Mouse (Mus musculus): ENCODE data around the gene Alx3. TPM values are rescaled to one million over a fixed set of nuclear protein-coding genes. Genes with fewer than 3 reads are reported as not detected.

Alx3 gene
- polyA plus RNA-seq, 1 experiment from 2014 or later = not detected

DNA sequence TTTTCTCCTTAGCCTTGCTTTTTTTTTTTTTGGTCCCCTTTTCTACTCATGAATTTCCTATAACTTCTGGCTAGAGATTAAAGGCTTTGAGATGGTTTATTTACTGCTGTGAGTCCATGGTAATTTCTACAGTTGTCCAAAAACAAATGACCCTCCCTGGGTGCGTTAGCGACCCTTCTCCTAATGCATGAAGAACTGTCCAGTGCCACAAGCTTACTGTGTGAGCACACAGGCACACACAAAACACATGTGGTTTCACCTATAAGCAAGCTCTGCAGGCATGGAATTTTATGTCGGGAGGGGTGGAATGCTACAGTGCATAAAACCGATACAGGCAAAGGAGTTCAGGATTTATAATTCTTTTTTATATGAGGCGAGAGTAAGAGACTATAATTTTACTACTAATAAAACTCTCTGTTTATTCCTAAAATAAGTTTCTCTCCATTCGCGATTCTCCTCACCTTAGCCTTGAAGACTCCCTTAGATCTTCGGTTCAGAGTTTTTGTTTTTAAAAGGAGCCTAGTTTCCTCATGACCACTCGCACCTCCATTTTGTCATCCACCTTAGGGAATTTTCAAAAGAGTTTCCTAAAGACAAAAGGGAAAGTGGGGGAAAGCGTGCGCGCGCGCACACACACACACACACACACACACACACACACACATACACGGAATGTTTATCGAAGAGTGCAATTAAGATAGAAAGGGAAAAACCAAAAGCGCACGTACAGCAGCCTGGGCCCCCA is 12.5 kb upstream of the Alx3 start:
- Histone ChIP-seq H3K36me3 (ENCODE audit: insufficient read depth, low read length) (no peaks in the 10 kb centered on the region), H3K27me3 (ENCODE audit: insufficient read depth, low read length) (peaks cover 87% of the 10 kb centered on the region), H3K4me3 (ENCODE audit: low read length) (peak overlapping the region; percentile 36), H3K27ac (ENCODE audit: low read length) (no peak overlapping the region), H3K9me3 (ENCODE audit: low read length) (no peaks in the 10 kb centered on the region), H3K4me2 (replicated peaks; ENCODE audit: low read depth, low read length) (peak overlapping the region; percentile 51), H3K9ac (replicated peaks; ENCODE audit: low read length) (no peak overlapping the region), H3K4me1 (ENCODE audit: insufficient read depth, low read length) (peaks cover 9% of the 10 kb centered on the region)
- no peak for ATAC-seq (ENCODE audit: low FRiP score, low TSS enrichment)
- 3% methylated on average over 18 of the region's 18 CpGs for WGBS

DNA sequence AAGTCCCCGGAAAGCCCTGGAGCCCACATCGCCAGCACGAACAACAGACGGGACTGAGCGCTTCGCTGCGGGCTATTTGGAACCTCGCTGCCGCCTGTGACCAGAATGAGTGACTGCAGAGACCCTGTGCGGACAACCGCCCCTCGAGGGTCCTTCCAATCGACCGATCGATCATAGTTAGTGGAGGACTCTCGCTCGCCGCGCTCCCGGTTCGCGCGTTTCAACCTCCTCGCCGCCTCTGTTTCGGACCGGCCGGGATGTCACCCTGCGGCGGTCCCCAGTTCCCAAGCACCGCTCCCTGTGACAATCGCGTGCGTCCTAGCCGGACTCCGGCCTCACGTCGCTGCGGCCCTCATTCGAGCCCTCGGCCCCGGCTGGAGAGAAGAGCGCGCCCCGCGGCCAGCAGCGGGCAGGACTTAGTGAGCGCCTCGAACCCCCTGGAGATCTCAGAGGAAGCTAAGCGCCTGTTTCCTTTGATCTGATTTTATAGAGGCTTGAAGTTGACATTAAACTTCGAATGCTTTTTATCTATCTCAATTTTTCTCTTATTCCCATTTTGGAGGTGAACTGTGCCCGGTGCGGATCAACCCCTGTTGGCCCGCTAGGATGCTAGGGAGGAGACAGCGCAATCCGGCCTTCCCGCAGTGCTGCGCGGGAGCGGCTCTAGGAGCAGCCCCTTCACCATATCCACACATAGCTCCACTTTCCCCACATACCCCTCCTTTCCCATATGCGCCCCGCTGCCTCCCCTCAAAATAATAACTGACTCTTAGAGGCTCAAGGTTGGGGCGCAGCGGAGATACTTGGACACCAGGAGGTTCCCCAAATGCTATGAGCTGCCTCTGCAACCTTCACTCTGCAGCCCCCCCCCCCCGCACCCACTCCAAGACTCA is 11.7 kb upstream of the Alx3 start:
- Histone ChIP-seq H3K4me1 (ENCODE audit: insufficient read depth, low read length) (peaks cover 9% of the 10 kb centered on the region), H3K27ac (ENCODE audit: low read length) (no peak overlapping the region), H3K27me3 (ENCODE audit: insufficient read depth, low read length) (peaks cover 95% of the 10 kb centered on the region), H3K4me3 (ENCODE audit: low read length) (peak overlapping the region; percentile 36), H3K9me3 (ENCODE audit: low read length) (no peaks in the 10 kb centered on the region), H3K36me3 (ENCODE audit: insufficient read depth, low read length) (no peaks in the 10 kb centered on the region), H3K9ac (replicated peaks; ENCODE audit: low read length) (no peak overlapping the region), H3K4me2 (replicated peaks; ENCODE audit: low read depth, low read length) (peak overlapping the region; percentile 51)
- no peak for ATAC-seq (ENCODE audit: low FRiP score, low TSS enrichment)
- under 1% methylated on average over 65 of the region's 65 CpGs for WGBS

DNA sequence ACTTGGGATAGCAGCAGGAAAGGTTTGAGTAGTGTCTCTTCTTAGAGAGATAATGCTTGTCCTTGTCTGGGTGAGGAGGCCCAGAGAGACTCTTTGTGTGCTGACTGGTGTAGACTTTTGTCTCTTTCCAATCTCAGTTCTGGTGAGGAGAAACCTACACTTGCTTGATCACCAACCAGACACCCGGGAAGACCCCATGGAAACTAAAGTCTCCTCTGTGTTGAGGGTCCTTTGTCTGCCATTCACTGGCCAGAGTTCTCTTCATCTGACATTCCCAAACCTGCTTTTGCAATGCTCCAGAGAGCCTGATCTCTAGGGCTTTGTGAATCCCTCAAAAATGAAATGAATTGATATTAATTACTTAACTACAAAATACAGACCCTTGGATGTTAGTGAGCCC is 10.9 kb upstream of the Alx3 start:
- peaks cover 9% of the 10 kb centered on the region for H3K4me1 ChIP-seq (ENCODE audit: insufficient read depth, low read length)
- peaks cover 97% of the 10 kb centered on the region for H3K27me3 ChIP-seq (ENCODE audit: insufficient read depth, low read length)
- H3K4me3 ChIP-seq (ENCODE audit: low read length) = no peak overlapping the region
- H3K9ac ChIP-seq (replicated peaks; ENCODE audit: low read length) = no peak overlapping the region
- no peaks in the 10 kb centered on the region for H3K36me3 ChIP-seq (ENCODE audit: insufficient read depth, low read length)
- H3K4me2 ChIP-seq (replicated peaks; ENCODE audit: low read depth, low read length) = no peak overlapping the region
- ATAC-seq (ENCODE audit: low FRiP score, low TSS enrichment) = no peak
- no peaks in the 10 kb centered on the region for H3K9me3 ChIP-seq (ENCODE audit: low read length)
- 18% methylated on average over 1 of the region's 1 CpGs for WGBS
- H3K27ac ChIP-seq (ENCODE audit: low read length) = no peak overlapping the region

DNA sequence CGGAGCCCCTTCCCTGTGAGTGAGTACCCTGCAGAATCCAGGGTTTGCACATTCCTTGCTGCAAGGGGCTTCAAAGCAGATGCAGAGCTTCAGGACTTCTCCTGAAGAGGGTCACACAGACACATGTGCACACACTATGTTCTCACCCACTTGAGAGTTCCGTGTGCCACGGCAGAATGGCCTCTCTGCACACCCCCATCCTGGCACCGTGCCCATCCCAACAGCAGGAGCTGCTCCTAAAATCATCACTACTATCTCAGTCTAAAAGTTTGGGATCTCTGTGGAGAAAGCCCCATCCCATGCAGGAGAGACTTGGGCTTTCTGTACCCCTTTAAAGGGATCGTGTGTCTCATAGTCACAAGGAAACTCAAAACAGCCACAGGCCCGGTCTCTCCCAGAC is 8.3 kb upstream of the Alx3 start:
- Histone ChIP-seq H3K36me3 (ENCODE audit: insufficient read depth, low read length) (no peaks in the 10 kb centered on the region), H3K4me1 (ENCODE audit: insufficient read depth, low read length) (peaks cover 9% of the 10 kb centered on the region), H3K27ac (ENCODE audit: low read length) (no peak overlapping the region), H3K27me3 (ENCODE audit: insufficient read depth, low read length) (peaks cover 96% of the 10 kb centered on the region), H3K9me3 (ENCODE audit: low read length) (no peaks in the 10 kb centered on the region), H3K9ac (replicated peaks; ENCODE audit: low read length) (no peak overlapping the region), H3K4me3 (ENCODE audit: low read length) (no peak overlapping the region), H3K4me2 (replicated peaks; ENCODE audit: low read depth, low read length) (no peak overlapping the region)
- no peak for ATAC-seq (ENCODE audit: low FRiP score, low TSS enrichment)
- 73% methylated on average over 6 of the region's 6 CpGs for WGBS

DNA sequence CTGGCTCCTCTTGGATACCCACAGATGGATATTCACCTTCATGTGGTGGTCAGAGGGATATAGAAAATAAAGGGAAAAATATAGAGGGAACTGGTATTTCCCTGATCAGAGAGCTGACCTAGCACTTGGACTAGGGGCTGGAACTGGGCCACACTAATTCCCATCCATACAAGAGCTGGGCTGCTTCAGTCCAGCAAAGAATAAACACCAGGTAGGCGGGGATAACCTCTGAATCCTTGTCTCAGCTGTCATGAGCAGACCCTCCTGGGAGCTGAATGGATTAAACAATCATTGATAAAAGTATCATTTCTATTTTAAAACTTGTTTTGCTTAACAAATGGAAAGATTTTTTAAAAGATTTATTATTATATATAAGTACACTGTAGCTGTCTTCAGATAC is 3.2 kb upstream of the Alx3 start:
- Histone ChIP-seq H3K4me1 (ENCODE audit: insufficient read depth, low read length) (peaks cover 10% of the 10 kb centered on the region), H3K27ac (ENCODE audit: low read length) (no peak overlapping the region), H3K9ac (replicated peaks; ENCODE audit: low read length) (no peak overlapping the region), H3K4me2 (replicated peaks; ENCODE audit: low read depth, low read length) (no peak overlapping the region), H3K36me3 (ENCODE audit: insufficient read depth, low read length) (no peaks in the 10 kb centered on the region), H3K9me3 (ENCODE audit: low read length) (no peaks in the 10 kb centered on the region), H3K4me3 (ENCODE audit: low read length) (no peak overlapping the region), H3K27me3 (ENCODE audit: insufficient read depth, low read length) (peaks cover 92% of the 10 kb centered on the region)
- 73% methylated on average over 1 of the region's 1 CpGs for WGBS
- no peak for ATAC-seq (ENCODE audit: low FRiP score, low TSS enrichment)

DNA sequence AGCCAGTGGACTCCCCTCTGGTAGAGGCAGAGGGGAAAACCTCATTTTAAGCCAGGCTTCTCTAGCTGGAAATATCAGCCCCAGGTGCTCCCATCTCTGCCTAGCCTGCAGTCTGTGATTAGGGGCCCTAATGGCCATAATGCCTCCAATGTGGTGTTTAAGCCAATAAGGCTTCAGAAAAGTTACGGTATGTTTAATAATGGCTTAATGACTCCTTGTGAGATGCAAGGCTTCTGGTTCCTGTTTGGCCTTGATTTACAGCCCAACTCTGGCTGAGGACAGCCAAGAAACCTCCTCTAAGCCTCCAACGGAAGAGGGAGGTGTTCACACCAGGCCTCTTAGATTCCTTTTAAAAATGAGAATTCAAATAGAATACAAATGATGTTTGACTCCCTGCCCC is 1.2 kb upstream of the Alx3 start:
- Histone ChIP-seq H3K9ac (replicated peaks; ENCODE audit: low read length) (no peak overlapping the region), H3K9me3 (ENCODE audit: low read length) (no peaks in the 10 kb centered on the region), H3K36me3 (ENCODE audit: insufficient read depth, low read length) (no peaks in the 10 kb centered on the region), H3K4me1 (ENCODE audit: insufficient read depth, low read length) (peaks cover 10% of the 10 kb centered on the region), H3K27me3 (ENCODE audit: insufficient read depth, low read length) (peaks cover 88% of the 10 kb centered on the region), H3K27ac (ENCODE audit: low read length) (no peak overlapping the region), H3K4me3 (ENCODE audit: low read length) (no peak overlapping the region), H3K4me2 (replicated peaks; ENCODE audit: low read depth, low read length) (no peak overlapping the region)
- 17% methylated on average over 2 of the region's 2 CpGs for WGBS
- no peak for ATAC-seq (ENCODE audit: low FRiP score, low TSS enrichment)

DNA sequence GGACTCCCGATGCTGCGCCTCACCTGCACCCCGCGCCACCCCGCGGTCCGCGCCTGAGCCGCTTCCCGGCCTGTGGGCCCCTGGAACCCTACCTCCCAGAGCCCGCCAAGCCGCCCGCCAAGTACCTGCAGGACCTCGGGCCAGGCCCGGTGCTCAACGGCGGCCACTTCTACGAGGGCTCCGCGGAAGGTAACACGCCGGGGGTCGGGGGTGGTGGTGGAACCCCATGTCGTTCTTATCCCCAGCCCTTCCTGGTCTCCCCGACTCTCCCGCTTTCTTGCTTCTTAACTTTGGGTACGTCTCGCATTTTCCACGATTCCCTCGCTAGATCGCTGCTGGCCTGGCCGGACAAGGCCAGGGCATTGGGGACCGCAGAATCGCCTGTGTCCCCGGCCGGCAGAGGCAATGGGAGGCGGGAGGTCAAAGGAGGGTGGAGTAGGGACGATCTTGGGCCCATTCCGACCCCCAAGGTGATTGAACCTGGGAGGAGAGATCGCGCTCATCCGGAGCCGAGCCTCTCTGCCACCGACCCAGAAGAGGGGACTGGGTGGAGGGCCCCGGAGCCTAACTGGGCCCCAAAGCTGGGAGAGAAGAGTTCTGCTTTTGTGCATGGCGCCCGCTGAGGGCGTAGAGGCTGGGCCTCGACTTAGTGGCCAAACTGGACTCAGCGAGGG is 570 bp downstream of the Alx3 start:
- peak; percentile 20; the same call in 1 of the 2 replicates for ATAC-seq (ENCODE audit: low FRiP score, low TSS enrichment)
- Histone ChIP-seq H3K4me1 (ENCODE audit: insufficient read depth, low read length) (peaks cover 10% of the 10 kb centered on the region), H3K27ac (ENCODE audit: low read length) (no peak overlapping the region), H3K9ac (replicated peaks; ENCODE audit: low read length) (peak overlapping the region; percentile 59), H3K4me2 (replicated peaks; ENCODE audit: low read depth, low read length) (peak overlapping the region; percentile 63), H3K4me3 (ENCODE audit: low read length) (peak overlapping the region; percentile 45), H3K36me3 (ENCODE audit: insufficient read depth, low read length) (no peaks in the 10 kb centered on the region), H3K9me3 (ENCODE audit: low read length) (no peaks in the 10 kb centered on the region), H3K27me3 (ENCODE audit: insufficient read depth, low read length) (peaks cover 88% of the 10 kb centered on the region)
- 0% methylated on average over 48 of the region's 50 CpGs for WGBS

DNA sequence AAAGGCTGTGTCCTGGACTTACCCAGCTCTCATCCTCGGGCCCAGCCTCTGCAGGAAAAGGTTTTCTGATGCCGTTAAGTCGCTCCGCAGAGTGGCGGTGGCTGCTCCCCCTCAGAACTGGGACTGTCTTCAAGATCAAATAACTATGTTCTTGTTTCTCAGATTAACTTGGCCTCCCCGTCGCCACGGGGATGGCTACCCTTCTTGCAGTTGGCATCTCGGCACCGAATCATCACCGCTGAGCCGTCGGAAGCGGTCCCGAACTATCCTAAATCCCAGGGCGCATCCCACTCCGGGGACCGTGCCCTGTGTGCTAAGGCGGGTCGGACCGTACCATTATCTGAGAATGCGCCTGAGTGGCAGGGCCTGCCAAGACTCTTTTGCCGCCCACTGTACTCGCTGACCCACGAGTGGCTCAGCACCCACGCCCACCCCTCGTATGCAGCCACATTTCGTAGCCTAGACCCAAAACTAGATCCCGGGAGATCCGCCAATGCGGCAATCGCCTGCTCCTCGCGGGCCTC is 1.2 kb downstream of the Alx3 start:
- WGBS = 2% methylated on average over 34 of the region's 34 CpGs
- peak; percentile 27; the same call in 1 of the 2 replicates for ATAC-seq (ENCODE audit: low FRiP score, low TSS enrichment)
- peak overlapping the region; percentile 45; the same call in 1 of the 2 replicates for H3K4me3 ChIP-seq (ENCODE audit: low read length)

DNA sequence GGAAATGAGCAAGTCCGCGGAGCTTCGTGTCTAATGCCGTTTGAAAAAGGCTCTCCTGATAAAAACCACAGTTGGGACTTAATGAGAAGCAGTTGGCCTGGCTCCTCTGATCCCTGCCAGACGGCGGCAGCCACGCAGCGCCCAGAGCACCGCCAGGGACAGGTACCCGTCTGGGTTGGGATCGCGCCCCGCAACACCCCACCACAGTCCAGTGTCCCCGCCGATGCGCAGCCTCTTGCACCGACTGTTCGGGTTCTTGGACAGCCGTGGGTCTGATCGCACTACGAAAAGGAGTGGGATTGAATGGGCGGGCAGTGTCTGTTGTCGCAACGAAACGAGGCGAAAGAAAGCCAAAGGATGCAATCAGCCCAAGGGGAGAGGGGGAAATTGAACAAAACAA is 1.7 kb downstream of the Alx3 start:
- ATAC-seq (ENCODE audit: low FRiP score, low TSS enrichment) = no peak
- no peak overlapping the region for H3K4me2 ChIP-seq (replicated peaks; ENCODE audit: low read depth, low read length)
- no peaks in the 10 kb centered on the region for H3K9me3 ChIP-seq (ENCODE audit: low read length)
- H3K27me3 ChIP-seq (ENCODE audit: insufficient read depth, low read length) = peaks cover 90% of the 10 kb centered on the region
- 0 out of 2 replicates have a peak overlapping the region, but pooled peaks have one; percentile 11 for H3K4me3 ChIP-seq (ENCODE audit: low read length)
- no peak overlapping the region for H3K9ac ChIP-seq (replicated peaks; ENCODE audit: low read length)
- H3K4me1 ChIP-seq (ENCODE audit: insufficient read depth, low read length) = peaks cover 10% of the 10 kb centered on the region
- no peaks in the 10 kb centered on the region for H3K36me3 ChIP-seq (ENCODE audit: insufficient read depth, low read length)
- WGBS = 1% methylated on average over 26 of the region's 26 CpGs
- no peak overlapping the region for H3K27ac ChIP-seq (ENCODE audit: low read length)

More for the DNA sequence above, 1.2 kb downstream of the Alx3 start:
- Histone ChIP-seq H3K4me1 (ENCODE audit: insufficient read depth, low read length) (peaks cover 10% of the 10 kb centered on the region), H3K4me2 (replicated peaks; ENCODE audit: low read depth, low read length) (no peak overlapping the region; the same call in 1 of the 2 replicates), H3K9me3 (ENCODE audit: low read length) (no peaks in the 10 kb centered on the region), H3K27ac (ENCODE audit: low read length) (no peak overlapping the region), H3K9ac (replicated peaks; ENCODE audit: low read length) (no peak overlapping the region), H3K27me3 (ENCODE audit: insufficient read depth, low read length) (peaks cover 90% of the 10 kb centered on the region), H3K36me3 (ENCODE audit: insufficient read depth, low read length) (no peaks in the 10 kb centered on the region)

Data from kidney, embryonic 16.5 days (tissue).